Mouse (Mus musculus) liver, adult 2 months (tissue): ENCODE data around the gene Dnttip2.

Source experiments
- CTCF ChIP-seq: fragments of 200-500 bp; IDR thresholded peaks from 2 replicates; pipeline ENCODE4 v1.5.1; 2011; ENCODE audit warnings: low read depth, low read length, control low read depth
- POLR2A ChIP-seq: fragments of 200-500 bp; IDR thresholded peaks from 2 replicates; pipeline ENCODE4 v1.6.1; 2011; ENCODE audit warnings: low read length, control low read depth; ENCODE audit not compliant: insufficient read depth; ENCODE audit errors: extremely low read depth

DNA sequence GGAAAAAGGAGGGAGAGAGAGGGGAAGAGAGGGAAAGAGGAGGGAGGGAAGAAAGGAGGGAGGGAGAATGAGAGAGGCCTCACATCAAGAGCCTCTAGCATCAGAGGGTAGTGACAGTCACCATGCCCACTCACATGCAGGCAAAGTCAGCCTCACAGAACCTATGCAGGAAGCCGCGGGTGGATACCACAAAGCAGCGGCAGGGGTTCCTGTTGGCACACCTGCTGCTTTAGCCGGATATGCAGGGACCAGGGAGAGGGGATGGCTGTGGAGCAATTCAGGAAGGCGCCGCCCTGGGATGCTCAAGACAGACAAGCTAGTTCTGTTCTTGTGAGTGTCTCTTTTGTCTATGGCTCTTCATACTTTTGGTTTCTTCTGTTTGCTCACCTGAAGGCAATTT is 34.8 kb downstream of the Dnttip2 start:
- TF ChIP-seq CTCF, result no peak
- TF ChIP-seq POLR2A, result no peak
